Mouse (Mus musculus): ENCODE results near the gene Ash1l. TPM values are rescaled to one million over a fixed set of nuclear protein-coding genes. Genes with fewer than 3 reads are reported as not detected.

Gene Ash1l
- total and polyA plus RNA-seq, 3 experiments: 9.6 to 22.2 (median 12.8) TPM

- TF ChIP-seq POLR2AphosphoS2 (IDR thresholded peaks at IDR 0.05; ENCODE audit: low read length) (peak; percentile 75), GABPA (IDR thresholded peaks at IDR 0.05; ENCODE audit: low read depth, low read length) (no peak), TBP (IDR thresholded peaks at IDR 0.05; ENCODE audit: low read depth, low read length) (peak; percentile 76), KAT2A (conservative IDR thresholded peaks at IDR 0.05; ENCODE audit: low read depth, low read length) (peak; percentile 96), MXI1 (IDR thresholded peaks at IDR 0.05; ENCODE audit: low read depth, low read length) (peak; percentile 87), UBTF (IDR thresholded peaks at IDR 0.05; ENCODE audit: borderline replicate concordance, insufficient read depth, low read depth, low read length) (no peak; the same call in 1 of the 2 replicates), CHD2 (IDR thresholded peaks at IDR 0.05; ENCODE audit: low read length) (no peak)
Measured at GRCm38 (mm10) chr3:89101812-89102494, 151.5 kb downstream of the Ash1l start, which contains the start of gene Fdps (continued).

- Histone ChIP-seq H3K79me2 (ENCODE audit: control insufficient read depth, insufficient read depth, low read length, poor library complexity) (peaks cover 10% of the 10 kb centered on the region), H3K4me3 (ENCODE audit: control insufficient read depth in 1 of 2, insufficient read depth in 1 of 2, low read depth in 2 of 2, low read length in 2 of 2) (peak overlapping the region; percentile 38 to 51), H3K9me3 (replicated peaks; ENCODE audit: insufficient read depth, low read length) (no peaks in the 10 kb centered on the region), H3K27ac (ENCODE audit: control insufficient read depth, low read depth, low read length) (peak overlapping the region; percentile 71), H3K36me3 (ENCODE audit: control insufficient read depth in 1 of 2, insufficient read depth in 2 of 2, low read length in 2 of 2) (peaks cover 0 to 22% of the 10 kb centered on the region in 2 experiments; a peak in 3 of 4 replicates), H3K9ac (ENCODE audit: control insufficient read depth, low read depth, low read length, poor library complexity, severe bottlenecking) (peak overlapping the region; percentile 63), H3K4me1 (ENCODE audit: control insufficient read depth in 1 of 2, insufficient read depth in 2 of 2, low read length in 2 of 2) (peaks cover 11 to 18% of the 10 kb centered on the region in 2 experiments), H3K27me3 (ENCODE audit: control insufficient read depth in 1 of 2, insufficient read depth in 2 of 2, low read length in 2 of 2) (no peaks in the 10 kb centered on the region)
- TF ChIP-seq UBTF (IDR thresholded peaks at IDR 0.05; ENCODE audit: borderline replicate concordance, insufficient read depth, low read depth, low read length) (0 out of 2 replicates have a peak, but pooled peaks have one; percentile 7), CTCF (IDR thresholded peaks at IDR 0.05 in 2 of 3, conservative IDR thresholded peaks at IDR 0.05 in 1 of 3; ENCODE audit: control insufficient read depth in 1 of 3, insufficient read depth in 1 of 3, low read depth in 2 of 3, low read length in 3 of 3, poor library complexity in 1 of 3, severe bottlenecking in 1 of 3) (no peak), E2F4 (IDR thresholded peaks at IDR 0.05; ENCODE audit: borderline replicate concordance, low read depth, low read length) (no peak), TAL1 (IDR thresholded peaks at IDR 0.05; ENCODE audit: low read length) (no peak), ETS1 (IDR thresholded peaks at IDR 0.05; ENCODE audit: low read depth, low read length) (peak; percentile 4; the same call in 1 of the 2 replicates), TBP (IDR thresholded peaks at IDR 0.05; ENCODE audit: low read depth, low read length) (no peak), ZMIZ1 (IDR thresholded peaks at IDR 0.05; ENCODE audit: low read depth, low read length) (peak; percentile 18; the same call in 1 of the 2 replicates), POLR2A (IDR thresholded peaks at IDR 0.05; ENCODE audit: control insufficient read depth in 1 of 2, insufficient read depth in 1 of 2, low read depth in 1 of 2, low read length in 2 of 2, poor library complexity in 1 of 2) (0 out of 4 replicates have a peak, but pooled peaks of 1 of the 2 experiments have one; percentile 11), MYC (IDR thresholded peaks at IDR 0.05; ENCODE audit: low read depth, low read length) (peak; percentile 66), ZKSCAN1 (IDR thresholded peaks at IDR 0.05; ENCODE audit: low read depth, low read length) (no peak)
- peak; percentile 81 for DNase-seq (ENCODE audit: low read depth, low spot score)
Measured at GRCm38 (mm10) chr3:89102495-89103290, 152.3 kb downstream of the Ash1l start.

- Histone ChIP-seq H3K79me2 (ENCODE audit: control insufficient read depth, insufficient read depth, low read length, poor library complexity) (peaks cover 10% of the 10 kb centered on the region), H3K4me3 (ENCODE audit: control insufficient read depth in 1 of 2, insufficient read depth in 1 of 2, low read depth in 2 of 2, low read length in 2 of 2) (peak overlapping the region; percentile 38 to 51), H3K9me3 (replicated peaks; ENCODE audit: insufficient read depth, low read length) (no peaks in the 10 kb centered on the region), H3K36me3 (ENCODE audit: control insufficient read depth in 1 of 2, insufficient read depth in 2 of 2, low read length in 2 of 2) (peaks cover 0 to 28% of the 10 kb centered on the region in 2 experiments; a peak in 3 of 4 replicates), H3K9ac (ENCODE audit: control insufficient read depth, low read depth, low read length, poor library complexity, severe bottlenecking) (peak overlapping the region; percentile 63), H3K27ac (ENCODE audit: control insufficient read depth, low read depth, low read length) (peak overlapping the region; percentile 71), H3K27me3 (ENCODE audit: control insufficient read depth in 1 of 2, insufficient read depth in 2 of 2, low read length in 2 of 2) (no peaks in the 10 kb centered on the region), H3K4me1 (ENCODE audit: control insufficient read depth in 1 of 2, insufficient read depth in 2 of 2, low read length in 2 of 2) (peaks cover 16 to 21% of the 10 kb centered on the region in 2 experiments)
- peak; percentile 88 for DNase-seq (ENCODE audit: low read depth, low spot score)
- TF ChIP-seq BHLHE40 (IDR thresholded peaks at IDR 0.05; ENCODE audit: borderline replicate concordance, low read depth, low read length) (no peak), MAX (IDR thresholded peaks at IDR 0.05; ENCODE audit: low read length) (peak; percentile 57; the same call in 1 of the 2 replicates), KAT2A (conservative IDR thresholded peaks at IDR 0.05; ENCODE audit: low read depth, low read length) (no peak), TBP (IDR thresholded peaks at IDR 0.05; ENCODE audit: low read depth, low read length) (peak; percentile 51; the same call in 1 of the 2 replicates), MEF2A (IDR thresholded peaks at IDR 0.05; ENCODE audit: extremely low read depth, insufficient replicate concordance, low read depth, low read length, poor library complexity, severe bottlenecking) (no peak), UBTF (IDR thresholded peaks at IDR 0.05; ENCODE audit: borderline replicate concordance, insufficient read depth, low read depth, low read length) (0 out of 2 replicates have a peak, but pooled peaks have one; percentile 4), ETS1 (IDR thresholded peaks at IDR 0.05; ENCODE audit: low read depth, low read length) (peak; percentile 59), EP300 (IDR thresholded peaks at IDR 0.05; ENCODE audit: low read depth in 1 of 2, low read length in 2 of 2) (peak; percentile 15 to 81; a peak in 2 of 4 replicates), MXI1 (IDR thresholded peaks at IDR 0.05; ENCODE audit: low read depth, low read length) (no peak; the same call in 1 of the 2 replicates), MYB (IDR thresholded peaks at IDR 0.05; ENCODE audit: low read depth, low read length) (no peak), TCF12 (IDR thresholded peaks at IDR 0.05; ENCODE audit: low read depth, low read length) (0 out of 2 replicates have a peak, but pooled peaks have one; percentile 18), CTCF (IDR thresholded peaks at IDR 0.05 in 2 of 3, conservative IDR thresholded peaks at IDR 0.05 in 1 of 3; ENCODE audit: control insufficient read depth in 1 of 3, insufficient read depth in 1 of 3, low read depth in 2 of 3, low read length in 3 of 3, poor library complexity in 1 of 3, severe bottlenecking in 1 of 3) (no peak), USF1 (IDR thresholded peaks at IDR 0.05; ENCODE audit: low read depth, low read length) (no peak), POLR2AphosphoS2 (IDR thresholded peaks at IDR 0.05; ENCODE audit: low read length) (peak; percentile 57; the same call in 1 of the 2 replicates), MAFK (IDR thresholded peaks at IDR 0.05; ENCODE audit: borderline replicate concordance, low read depth, low read length) (no peak)
Measured at GRCm38 (mm10) chr3:89103291-89103595, 152.8 kb downstream of the Ash1l start.
